Mouse (Mus musculus) liver, embryonic 15.5 days (tissue): Measurements from ENCODE around the gene Psmd1. TPM values are rescaled to one million over a fixed set of nuclear protein-coding genes. Genes with fewer than 3 reads are reported as not detected.

Experiments
- polyA plus RNA-seq: library from polyadenylated mRNA; unstranded; fragments of >200 nt; fragmentation: Nextera tagmentation; extraction: Ambion mirVana; gene quantifications from 2 replicates; pipeline ENCODE4 v1.2.1, GENCODE M21; 2015

The Psmd1 gene
- polyA plus RNA-seq, 1 experiment from 2014 or later = 90.5 TPM

Other genes with a start within 250 kb of the Psmd1 start
- gene Itm2c, start 170.1 kb upstream of the Psmd1 start, polyA plus RNA-seq = 48.9 and 59.6 TPM in 2 replicates
- not detected in 2 replicates for gene 4933407L21Rik, start 135.9 kb upstream of the Psmd1 start, polyA plus RNA-seq
- gene Gpr55, start 103.4 kb upstream of the Psmd1 start, polyA plus RNA-seq = 0.02 and 0.09 TPM in 2 replicates
- 0.24 and 0.26 TPM in 2 replicates for gene Spata3, start 47.6 kb upstream of the Psmd1 start, polyA plus RNA-seq
- gene 2810459M11Rik, start 18.5 kb upstream of the Psmd1 start, polyA plus RNA-seq = 24.0 and 28.1 TPM in 2 replicates
- 0.07 and 0.15 TPM in 2 replicates for gene Htr2b, start 47.6 kb downstream of the Psmd1 start, polyA plus RNA-seq
- gene Gm21972, start 69.2 kb downstream of the Psmd1 start, polyA plus RNA-seq = not detected in 2 replicates
- gene Armc9, start 90.4 kb downstream of the Psmd1 start, polyA plus RNA-seq = 8.9 and 9.3 TPM in 2 replicates
- gene B3gnt7, start 238.4 kb downstream of the Psmd1 start, polyA plus RNA-seq = 0.79 and 0.92 TPM in 2 replicates